Mouse (Mus musculus): ENCODE data around the gene Ift122.

Ift122 gene

DNA sequence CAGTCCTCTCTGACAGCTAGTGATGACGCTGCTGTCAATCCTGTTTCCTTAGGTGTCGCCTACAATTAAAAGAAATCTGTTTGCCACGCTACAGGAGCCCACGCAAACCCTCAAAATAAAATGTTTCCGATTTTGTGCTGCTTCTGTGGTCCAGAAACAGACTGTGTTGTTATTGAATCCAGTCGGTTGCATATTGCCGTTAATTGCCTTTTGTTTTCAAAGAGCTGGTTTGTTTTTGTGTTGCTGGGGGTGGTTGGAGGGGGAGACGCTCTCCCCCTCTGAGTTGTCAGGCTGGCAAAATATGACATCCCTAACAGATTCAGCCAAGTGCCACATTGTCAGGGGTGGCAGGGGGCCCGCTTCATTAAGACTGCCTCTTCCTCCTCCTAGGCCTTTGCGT, 60.2 kb downstream of the Ift122 start:
- in situ Hi-C loops (cut with MboI; ENCODE audit: unreplicated experiment in 2 of 2), result no loop called here

DNA sequence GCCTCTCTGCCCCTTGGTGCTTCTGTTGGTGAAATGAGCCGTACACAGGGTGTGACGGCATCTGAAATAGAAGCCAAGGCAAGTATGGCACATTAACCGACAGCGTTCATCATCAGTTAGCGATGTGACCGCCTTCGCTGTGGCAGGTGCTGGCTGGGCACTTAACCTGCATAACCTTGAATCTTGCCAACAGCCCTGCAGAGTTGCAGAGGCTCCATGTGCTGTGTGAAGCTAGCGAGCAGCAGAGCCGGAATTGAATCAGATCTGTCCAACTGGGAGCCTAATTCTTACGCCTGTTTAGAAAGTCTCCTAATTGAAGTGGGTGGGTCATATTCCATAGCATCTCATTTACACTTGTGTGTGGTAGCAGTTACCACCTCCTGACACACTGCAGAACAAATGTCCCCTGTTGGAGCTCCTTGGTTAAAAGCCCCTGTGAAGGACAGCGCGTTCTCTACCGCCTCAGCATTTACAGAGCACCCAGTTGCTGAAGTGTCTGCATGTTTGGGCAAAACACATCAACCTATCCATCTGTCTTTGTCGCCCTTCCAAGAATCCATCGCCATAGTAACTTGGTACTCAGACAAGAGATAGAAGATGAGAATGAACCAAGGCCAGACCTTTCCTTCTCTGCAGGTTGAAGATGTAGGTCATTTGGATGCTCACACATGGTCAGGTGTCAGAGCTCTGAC, 61.4 kb downstream of the Ift122 start:
- in situ Hi-C loops (cut with MboI; ENCODE audit: unreplicated experiment in 2 of 2), result no loop called here

DNA sequence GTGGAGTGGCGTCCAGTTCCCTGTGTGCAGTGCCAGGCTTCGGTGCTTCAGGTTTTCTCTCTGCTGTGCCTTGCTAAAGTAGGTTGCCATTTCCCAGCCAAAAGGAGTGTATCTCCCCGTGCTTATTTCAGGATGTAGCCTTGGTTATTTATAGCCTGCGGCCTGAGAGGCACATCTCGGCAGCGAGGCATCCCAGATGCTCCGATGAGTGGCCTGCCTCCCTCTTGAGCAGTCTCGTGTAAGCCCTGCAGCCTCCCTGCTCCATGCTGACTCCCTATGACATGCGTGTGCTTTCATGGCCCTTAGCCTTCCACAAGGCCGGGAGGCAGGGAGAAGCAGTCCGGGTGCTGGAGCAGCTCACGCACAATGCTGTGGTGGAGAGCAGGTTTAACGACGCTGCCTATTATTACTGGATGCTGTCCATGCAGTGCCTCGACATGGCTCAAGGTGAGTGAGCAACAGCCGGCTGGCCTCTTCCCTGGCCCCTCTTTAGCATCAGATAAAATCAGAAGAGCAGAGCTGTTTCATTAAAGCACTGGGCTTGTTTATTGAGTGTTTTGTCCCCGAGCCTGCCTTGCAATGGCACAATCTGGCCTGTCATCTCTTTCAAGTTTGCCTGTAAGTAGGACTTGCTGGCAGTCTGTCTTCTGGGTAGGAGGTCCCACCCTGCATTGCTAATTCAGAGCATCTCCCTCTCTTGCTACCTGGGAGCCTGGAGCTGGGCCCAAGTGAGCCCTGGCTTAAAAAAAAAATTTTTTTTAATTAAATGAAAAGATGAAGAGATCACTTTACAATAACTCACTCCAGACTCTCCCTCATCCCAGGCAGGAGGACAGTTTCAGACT, 62.6 kb downstream of the Ift122 start:
- in situ Hi-C loops (cut with MboI; ENCODE audit: unreplicated experiment in 2 of 2), result no loop called here

- in situ Hi-C loops (cut with MboI; ENCODE audit: unreplicated experiment in 2 of 2), result no loop called here
These were observed 63.3 kb downstream of the Ift122 start for GRCm38 (mm10) chr6:115916611-115917010.

- in situ Hi-C loops (cut with MboI; ENCODE audit: unreplicated experiment in 2 of 2), result no loop called here
These were observed 65.3 kb downstream of the Ift122 start for GRCm38 (mm10) chr6:115918615-115919014.

GRCm38 (mm10) chr6:115919876-115920275, 66.6 kb downstream of the Ift122 start:
- in situ Hi-C loops (cut with MboI; ENCODE audit: unreplicated experiment in 2 of 2), result no loop called here

DNA sequence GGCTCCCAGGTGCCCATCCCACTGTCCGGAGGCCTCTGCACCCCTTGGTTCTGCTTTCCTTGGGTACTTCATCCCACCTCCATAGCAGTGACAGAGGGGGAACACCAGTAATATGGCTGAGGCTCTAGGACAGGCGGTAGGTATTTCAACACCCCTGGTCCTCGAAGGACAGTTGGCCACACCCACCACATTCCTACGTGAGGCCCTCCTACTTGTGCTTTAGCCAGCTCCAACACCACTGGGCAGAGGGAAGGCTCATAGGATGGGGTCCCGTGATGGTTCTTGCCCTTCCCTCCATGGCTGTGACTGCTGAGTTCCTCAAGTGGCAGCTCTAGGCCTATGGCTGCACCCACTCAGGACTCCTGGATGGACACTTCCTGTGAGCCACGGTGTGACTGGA, 71.6 kb downstream of the Ift122 start:
- in situ Hi-C loops (cut with MboI; ENCODE audit: unreplicated experiment in 2 of 2), result no loop called here

- in situ Hi-C loops (cut with MboI; ENCODE audit: unreplicated experiment in 2 of 2), result no loop called here
These were observed 73.1 kb downstream of the Ift122 start for GRCm38 (mm10) chr6:115926416-115926815.

GRCm38 (mm10) chr6:115927292-115928242, 74.3 kb downstream of the Ift122 start:
- in situ Hi-C loops (cut with MboI; ENCODE audit: unreplicated experiment in 2 of 2), result no loop called here

DNA sequence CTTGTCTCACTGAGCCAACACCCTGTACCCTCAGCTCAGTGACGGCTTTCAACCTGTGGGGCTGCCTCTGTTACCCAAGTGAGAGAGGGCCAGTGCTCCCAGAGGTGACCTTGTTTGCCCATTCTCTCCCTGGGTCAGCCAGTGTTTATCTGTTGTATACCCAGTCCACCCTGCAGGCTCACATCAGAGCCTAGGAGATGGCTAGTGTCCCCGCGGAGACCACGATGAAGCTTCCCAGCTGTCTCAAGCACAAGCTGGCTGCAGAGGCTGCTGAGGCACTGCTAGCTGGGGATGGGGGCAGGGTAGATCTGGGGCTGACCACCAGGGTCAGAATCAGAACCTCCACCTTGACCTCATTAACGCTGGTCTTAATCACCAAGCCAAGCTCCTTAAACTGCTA, 76.7 kb downstream of the Ift122 start:
- in situ Hi-C loops (cut with MboI; ENCODE audit: unreplicated experiment in 2 of 2), result no loop called here

DNA sequence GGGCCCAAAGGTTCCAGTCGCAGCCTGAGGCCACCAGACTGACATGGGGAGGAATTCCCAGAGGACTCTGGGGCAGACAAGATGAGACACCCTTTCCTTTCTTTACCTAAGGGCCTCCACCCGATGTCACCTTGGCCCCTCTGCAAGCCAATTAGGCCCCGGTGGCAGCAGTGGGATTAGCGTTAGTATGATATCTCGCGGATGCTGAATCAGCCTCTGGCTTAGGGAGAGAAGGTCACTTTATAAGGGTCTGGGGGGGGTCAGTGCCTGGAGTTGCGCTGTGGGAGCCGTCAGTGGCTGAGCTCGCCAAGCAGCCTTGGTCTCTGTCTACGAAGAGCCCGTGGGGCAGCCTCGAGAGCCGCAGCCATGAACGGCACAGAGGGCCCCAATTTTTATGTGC, 78.4 kb downstream of the Ift122 start, which contains the start of gene Rho:
Gene Rho, plus strand, starts transcription at position 110 of the 400 bp plus-strand sequence.
- in situ Hi-C loops (cut with MboI; ENCODE audit: unreplicated experiment in 2 of 2), result no loop called here

DNA sequence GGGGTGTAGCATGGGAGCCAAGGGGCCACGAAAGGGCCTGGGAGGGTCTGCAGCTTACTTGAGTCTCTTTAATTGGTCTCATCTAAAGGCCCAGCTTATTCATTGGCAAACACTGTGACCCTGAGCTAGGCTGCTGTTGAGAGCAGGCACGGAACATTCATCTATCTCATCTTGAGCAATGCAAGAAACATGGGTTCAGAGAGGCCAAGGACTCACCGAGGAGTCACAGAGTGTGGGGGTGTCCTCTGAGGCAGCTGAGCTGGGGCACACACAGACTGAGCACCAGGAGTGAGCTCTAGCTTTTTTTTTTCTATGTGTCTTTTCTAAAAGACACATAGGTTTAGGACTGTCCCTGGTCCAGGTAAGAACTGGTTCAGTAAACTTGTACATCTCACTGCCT, 79.1 kb downstream of the Ift122 start:
- in situ Hi-C loops (cut with MboI; ENCODE audit: unreplicated experiment in 2 of 2), result no loop called here

- in situ Hi-C loops (cut with MboI; ENCODE audit: unreplicated experiment in 2 of 2), result no loop called here
These were observed 82.3 kb downstream of the Ift122 start for GRCm38 (mm10) chr6:115935544-115935943.

DNA sequence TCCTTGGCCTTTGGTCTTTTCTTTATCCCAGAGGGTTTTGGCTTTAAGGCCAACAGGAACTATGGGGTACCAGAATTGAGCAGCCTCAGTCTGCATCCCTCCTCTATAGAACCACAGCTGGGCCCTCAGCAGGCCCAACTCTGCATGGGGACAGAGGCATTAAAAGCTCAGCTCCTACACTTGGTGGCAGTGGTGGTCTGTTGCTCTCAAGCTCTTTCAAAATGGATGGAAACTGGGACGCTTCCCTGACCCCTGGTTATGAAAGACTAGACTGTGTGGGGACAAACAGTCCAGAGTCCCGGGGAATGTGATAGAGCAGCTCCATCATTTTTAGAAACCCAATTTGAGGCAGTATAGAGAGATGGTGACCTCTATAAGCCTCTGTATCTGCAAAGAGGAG, 84.7 kb downstream of the Ift122 start:
- in situ Hi-C loops (cut with MboI; ENCODE audit: unreplicated experiment in 2 of 2), result no loop called here

GRCm38 (mm10) chr6:115938798-115939197, 85.5 kb downstream of the Ift122 start:
- in situ Hi-C loops (cut with MboI; ENCODE audit: unreplicated experiment in 2 of 2), result no loop called here

DNA sequence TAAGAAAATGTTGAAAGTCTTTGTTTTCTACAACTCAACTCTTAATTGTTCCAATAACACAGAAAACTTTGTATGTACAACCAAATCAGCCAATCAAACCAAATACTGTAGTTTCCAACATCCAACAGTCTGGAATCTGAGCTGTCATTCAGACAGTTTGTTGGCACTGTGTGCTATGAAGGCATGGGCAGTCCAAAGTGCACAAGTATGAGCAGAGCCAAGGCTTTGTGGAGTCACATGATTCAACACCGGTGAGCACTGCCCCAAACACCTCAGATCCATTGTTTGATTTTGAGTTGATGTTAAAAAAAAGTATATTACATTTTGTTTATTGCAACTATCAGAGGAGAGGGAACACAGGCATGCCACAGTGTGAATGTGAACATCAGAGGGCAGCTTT, 87.3 kb downstream of the Ift122 start:
- in situ Hi-C loops (cut with MboI; ENCODE audit: unreplicated experiment in 2 of 2), result loop anchor here in 1 of 2 experiments (5.0 kb wide), 1 partner anchor 33 kb away; no protein-coding TSS in a partner anchor

GRCm38 (mm10) chr6:115941128-115941527, 87.9 kb downstream of the Ift122 start:
- in situ Hi-C loops (cut with MboI; ENCODE audit: unreplicated experiment in 2 of 2), result loop anchor here in 1 of 2 experiments (5.0 kb wide), 1 partner anchor 34 kb away; no protein-coding TSS in a partner anchor

GRCm38 (mm10) chr6:115943498-115944427, 90.5 kb downstream of the Ift122 start:
- in situ Hi-C loops (cut with MboI; ENCODE audit: unreplicated experiment in 2 of 2), result loop anchor here in 1 of 2 experiments (5.0 kb wide), 1 partner anchor 36 kb away; no protein-coding TSS in a partner anchor

DNA sequence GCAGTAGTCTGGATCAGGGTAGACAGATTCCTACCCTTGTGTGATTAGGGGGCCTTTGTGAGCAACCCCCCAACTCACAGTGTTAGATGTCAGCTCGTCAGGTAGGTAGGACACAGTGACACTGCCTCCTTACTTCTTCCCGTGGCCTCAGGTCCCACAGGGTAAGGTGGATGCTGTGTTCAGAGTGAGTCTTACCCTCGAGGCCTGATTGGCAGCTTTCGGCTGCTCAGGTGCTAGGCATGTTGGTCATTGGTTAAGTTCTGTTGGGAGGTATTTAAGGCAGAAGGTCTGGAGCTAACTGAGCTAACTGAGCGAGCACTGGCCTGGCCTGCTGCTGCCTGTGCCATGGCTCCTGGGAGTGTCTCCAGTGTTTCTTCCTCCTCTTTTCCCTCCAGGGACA, 91.4 kb downstream of the Ift122 start, which contains the start of gene H1foo:
Gene H1foo, plus strand, starts transcription at position 301 of the 400 bp plus-strand sequence.
- in situ Hi-C loops (cut with MboI; ENCODE audit: unreplicated experiment in 2 of 2), result loop anchor here (5.0 kb wide), 2 partner anchors 37 to 38 kb away; no protein-coding TSS in a partner anchor

Measured in v-Abl transformed pro-B cells (cell line).